Mouse (Mus musculus): ENCODE results near the gene Wdsub1. TPM values are rescaled to one million over a fixed set of nuclear protein-coding genes. Genes with fewer than 3 reads are reported as not detected.

Gene Wdsub1
- polyA plus RNA-seq, 2 experiments, result 8.8 to 8.9 TPM

- DNase-seq (ENCODE audit: low read depth in 3 of 3, low spot score in 3 of 3) (no peak), ATAC-seq (ENCODE audit: insufficient read depth) (no peak)
- Histone ChIP-seq H3K4me2 (ENCODE audit: low read depth) (no peak overlapping the region), H3K9me3 (ENCODE audit: control insufficient read depth, low read length) (no peaks in the 10 kb centered on the region), H3K27ac (no peak overlapping the region), H3K36me3 (replicated peaks; ENCODE audit: control insufficient read depth, insufficient read depth, low read depth) (no peaks in the 10 kb centered on the region), H3K4me1 (replicated peaks; ENCODE audit: control insufficient read depth in 2 of 2, insufficient read depth in 2 of 2, low read length in 1 of 2) (no peaks in the 10 kb centered on the region), H3K9ac (replicated peaks) (no peak overlapping the region), H3K27me3 (ENCODE audit: control insufficient read depth, insufficient read depth, low read length) (no peaks in the 10 kb centered on the region), H3K4me3 (ENCODE audit: insufficient read depth in 1 of 2, low read depth in 2 of 2, low read length in 2 of 2) (no peak overlapping the region)
- TF ChIP-seq EP300 (IDR thresholded peaks at IDR 0.05; ENCODE audit: low read depth) (no peak), CTCF (IDR thresholded peaks at IDR 0.05; ENCODE audit: low read depth) (no peak)
- WGBS (ENCODE audit: insufficient replicate concordance), result 68% methylated on average over 8 of the region's 8 CpGs
These were observed 58.1 kb downstream of the Wdsub1 start for GRCm38 (mm10) chr2:59824289-59824688.

- Histone ChIP-seq H3K9ac (replicated peaks) (no peak overlapping the region), H3K27ac (no peak overlapping the region), H3K4me1 (replicated peaks; ENCODE audit: control insufficient read depth in 2 of 2, insufficient read depth in 2 of 2, low read length in 1 of 2) (no peaks in the 10 kb centered on the region), H3K9me3 (ENCODE audit: control insufficient read depth, low read length) (no peaks in the 10 kb centered on the region), H3K36me3 (replicated peaks; ENCODE audit: control insufficient read depth, insufficient read depth, low read depth) (no peaks in the 10 kb centered on the region), H3K4me3 (ENCODE audit: insufficient read depth in 1 of 2, low read depth in 2 of 2, low read length in 2 of 2) (no peak overlapping the region), H3K27me3 (ENCODE audit: control insufficient read depth, insufficient read depth, low read length) (no peaks in the 10 kb centered on the region), H3K4me2 (ENCODE audit: low read depth) (no peak overlapping the region)
- ATAC-seq (ENCODE audit: insufficient read depth) (no peak), DNase-seq (ENCODE audit: low read depth in 3 of 3, low spot score in 3 of 3) (no peak)
- TF ChIP-seq CTCF (IDR thresholded peaks at IDR 0.05; ENCODE audit: low read depth) (no peak), EP300 (IDR thresholded peaks at IDR 0.05; ENCODE audit: low read depth) (no peak)
- WGBS (ENCODE audit: insufficient replicate concordance), result 78% methylated on average over 2 of the region's 2 CpGs
These were observed 61.3 kb downstream of the Wdsub1 start for GRCm38 (mm10) chr2:59821044-59821443.

- Histone ChIP-seq H3K36me3 (replicated peaks; ENCODE audit: control insufficient read depth, insufficient read depth, low read depth) (no peaks in the 10 kb centered on the region), H3K9me3 (ENCODE audit: control insufficient read depth, low read length) (no peaks in the 10 kb centered on the region), H3K27ac (no peak overlapping the region), H3K4me3 (ENCODE audit: insufficient read depth in 1 of 2, low read depth in 2 of 2, low read length in 2 of 2) (no peak overlapping the region), H3K27me3 (ENCODE audit: control insufficient read depth, insufficient read depth, low read length) (no peaks in the 10 kb centered on the region), H3K4me1 (replicated peaks; ENCODE audit: control insufficient read depth in 2 of 2, insufficient read depth in 2 of 2, low read length in 1 of 2) (no peaks in the 10 kb centered on the region), H3K4me2 (ENCODE audit: low read depth) (no peak overlapping the region), H3K9ac (replicated peaks) (no peak overlapping the region)
- 74% methylated on average over 15 of the region's 15 CpGs for WGBS (ENCODE audit: insufficient replicate concordance)
- DNase-seq (ENCODE audit: low read depth in 3 of 3, low spot score in 3 of 3) (no peak), ATAC-seq (ENCODE audit: insufficient read depth) (no peak)
- TF ChIP-seq EP300 (IDR thresholded peaks at IDR 0.05; ENCODE audit: low read depth) (no peak), CTCF (IDR thresholded peaks at IDR 0.05; ENCODE audit: low read depth) (no peak)
These were observed 62.3 kb downstream of the Wdsub1 start for GRCm38 (mm10) chr2:59820088-59820487.

GRCm38 (mm10) chr2:59819415-59819814, 63.0 kb downstream of the Wdsub1 start:
- DNase-seq (ENCODE audit: low read depth in 3 of 3, low spot score in 3 of 3), result no peak
- Histone ChIP-seq H3K4me2 (ENCODE audit: low read depth) (no peak overlapping the region), H3K9me3 (ENCODE audit: control insufficient read depth, low read length) (no peaks in the 10 kb centered on the region), H3K9ac (replicated peaks) (no peak overlapping the region), H3K36me3 (replicated peaks; ENCODE audit: control insufficient read depth, insufficient read depth, low read depth) (no peaks in the 10 kb centered on the region), H3K4me1 (replicated peaks; ENCODE audit: control insufficient read depth in 2 of 2, insufficient read depth in 2 of 2, low read length in 1 of 2) (no peaks in the 10 kb centered on the region), H3K27me3 (ENCODE audit: control insufficient read depth, insufficient read depth, low read length) (no peaks in the 10 kb centered on the region), H3K4me3 (ENCODE audit: insufficient read depth in 1 of 2, low read depth in 2 of 2, low read length in 2 of 2) (no peak overlapping the region), H3K27ac (no peak overlapping the region)
- 66% methylated on average over 6 of the region's 6 CpGs for WGBS (ENCODE audit: insufficient replicate concordance)
- no peak for TF ChIP-seq CTCF (IDR thresholded peaks at IDR 0.05; ENCODE audit: low read depth)
- TF ChIP-seq EP300 (IDR thresholded peaks at IDR 0.05; ENCODE audit: low read depth), result no peak
- ATAC-seq (ENCODE audit: insufficient read depth), result no peak

- Histone ChIP-seq H3K4me2 (ENCODE audit: low read depth) (no peak overlapping the region), H3K9me3 (ENCODE audit: control insufficient read depth, low read length) (no peaks in the 10 kb centered on the region), H3K27me3 (ENCODE audit: control insufficient read depth, insufficient read depth, low read length) (no peaks in the 10 kb centered on the region), H3K9ac (replicated peaks) (no peak overlapping the region), H3K4me3 (ENCODE audit: insufficient read depth in 1 of 2, low read depth in 2 of 2, low read length in 2 of 2) (no peak overlapping the region), H3K4me1 (replicated peaks; ENCODE audit: control insufficient read depth in 2 of 2, insufficient read depth in 2 of 2, low read length in 1 of 2) (no peaks in the 10 kb centered on the region), H3K27ac (no peak overlapping the region), H3K36me3 (replicated peaks; ENCODE audit: control insufficient read depth, insufficient read depth, low read depth) (no peaks in the 10 kb centered on the region)
- TF ChIP-seq EP300 (IDR thresholded peaks at IDR 0.05; ENCODE audit: low read depth) (no peak), CTCF (IDR thresholded peaks at IDR 0.05; ENCODE audit: low read depth) (no peak)
- DNase-seq (ENCODE audit: low read depth in 3 of 3, low spot score in 3 of 3) (no peak), ATAC-seq (ENCODE audit: insufficient read depth) (no peak)
- WGBS (ENCODE audit: insufficient replicate concordance), result 76% methylated on average over 15 of the region's 15 CpGs
These were observed 63.7 kb downstream of the Wdsub1 start for GRCm38 (mm10) chr2:59818663-59819062.
